Mouse (Mus musculus): Measurements from ENCODE around the gene Ints2. TPM values are rescaled to one million over a fixed set of nuclear protein-coding genes. Genes with fewer than 3 reads are reported as not detected.

Ints2 gene
- polyA plus RNA-seq (2012; rRNA removed) = 4.2 and 4.3 TPM in 2 replicates

GRCm38 (mm10) chr11:86257460-86258076, at the start of gene Ints2:
Gene Ints2 (minus strand): TSS chr11:86257575.

GRCm38 (mm10) chr11:86201037-86201786, 56.2 kb downstream of the Ints2 start, which contains the start of gene Brip1:
Gene Brip1 (minus strand): TSS chr11:86201193.

Other genes with a start within 250 kb of the Ints2 start
- gene Brip1, start 56.4 kb downstream of the Ints2 start, polyA plus RNA-seq (2012; rRNA removed) = 1.5 and 1.7 TPM in 2 replicates
- 5.9 and 6.3 TPM in 2 replicates for gene Med13, start 100.0 kb upstream of the Ints2 start, polyA plus RNA-seq (2012; rRNA removed)
- 5.8 and 6.4 TPM in 2 replicates for gene Rnft1, start 227.1 kb upstream of the Ints2 start, polyA plus RNA-seq (2012; rRNA removed)

All from liver, embryonic 18 days (tissue).